Mouse (Mus musculus) regulatory T cell (primary cell): ENCODE data around the gene Slc16a6.

ENCODE experiments used
- in situ Hi-C: fragments of 300-600 bp; cut with MboI, MseI; formaldehyde crosslinking; loops from one replicate; pipeline ENCODE4 v1.15.1; 2025; ENCODE audit warnings: high pct_unique_total_duplicates

The Slc16a6 gene

GRCm38 (mm10) chr11:109473171-109474085, at the start of gene Slc16a6, which contains the start of gene Arsg:
TSS of gene Slc16a6 (minus strand) at chr11:109473598.
TSS of gene Arsg (plus strand) at chr11:109473374.
- in situ Hi-C loops, result no loop called here

GRCm38 (mm10) chr11:109520958-109521357, 47.6 kb upstream of the Slc16a6 start:
- in situ Hi-C loops, result no loop called here

GRCm38 (mm10) chr11:109517816-109518215, 44.4 kb upstream of the Slc16a6 start:
- in situ Hi-C loops, result no loop called here

GRCm38 (mm10) chr11:109517330-109517729, 43.9 kb upstream of the Slc16a6 start:
- in situ Hi-C loops, result no loop called here

GRCm38 (mm10) chr11:109514064-109514612, 40.7 kb upstream of the Slc16a6 start:
- in situ Hi-C loops, result no loop called here

- in situ Hi-C loops, result no loop called here
Measured at GRCm38 (mm10) chr11:109512995-109513675, 39.7 kb upstream of the Slc16a6 start.

- in situ Hi-C loops, result no loop called here
Measured at GRCm38 (mm10) chr11:109507068-109507467, 33.7 kb upstream of the Slc16a6 start.

- in situ Hi-C loops, result no loop called here
Measured at GRCm38 (mm10) chr11:109505823-109506222, 32.4 kb upstream of the Slc16a6 start.

- in situ Hi-C loops, result no loop called here
Measured at GRCm38 (mm10) chr11:109504977-109505376, 31.6 kb upstream of the Slc16a6 start.

GRCm38 (mm10) chr11:109500206-109500605, 26.8 kb upstream of the Slc16a6 start:
- in situ Hi-C loops, result no loop called here

GRCm38 (mm10) chr11:109497990-109498389, 24.6 kb upstream of the Slc16a6 start:
- in situ Hi-C loops, result loop anchor here (25.0 kb wide), 1 partner anchor 586 kb away; the partner anchor contains the start of gene Axin2

GRCm38 (mm10) chr11:109496996-109497714, 23.8 kb upstream of the Slc16a6 start:
- in situ Hi-C loops, result loop anchor here (25.0 kb wide), 1 partner anchor 585 kb away; the partner anchor contains the start of gene Axin2

- in situ Hi-C loops, result loop anchor here (25.0 kb wide), 1 partner anchor 584 kb away; the partner anchor contains the start of gene Axin2
Measured at GRCm38 (mm10) chr11:109496475-109496993, 23.1 kb upstream of the Slc16a6 start.

- in situ Hi-C loops, result loop anchor here (25.0 kb wide), 1 partner anchor 584 kb away; the partner anchor contains the start of gene Axin2
Measured at GRCm38 (mm10) chr11:109495771-109496474, 22.5 kb upstream of the Slc16a6 start.

GRCm38 (mm10) chr11:109494890-109495770, 21.7 kb upstream of the Slc16a6 start:
- in situ Hi-C loops, result loop anchor here (25.0 kb wide), 1 partner anchor 583 kb away; the partner anchor contains the start of gene Axin2

GRCm38 (mm10) chr11:109492847-109493464, 19.6 kb upstream of the Slc16a6 start:
- in situ Hi-C loops, result loop anchor here (25.0 kb wide), 1 partner anchor 581 kb away; the partner anchor contains the start of gene Axin2

GRCm38 (mm10) chr11:109491844-109492243, 18.4 kb upstream of the Slc16a6 start:
- in situ Hi-C loops, result loop anchor here (25.0 kb wide), 1 partner anchor 580 kb away; the partner anchor contains the start of gene Axin2

- in situ Hi-C loops, result loop anchor here (25.0 kb wide), 1 partner anchor 577 kb away; the partner anchor contains the start of gene Axin2
Measured at GRCm38 (mm10) chr11:109489763-109490162, 16.4 kb upstream of the Slc16a6 start.
